Mouse (Mus musculus) midbrain, postnatal 0 days (tissue): ENCODE data around the gene Sp6. TPM values are rescaled to one million over a fixed set of nuclear protein-coding genes. Genes with fewer than 3 reads are reported as not detected.

Source experiments
- ATAC-seq: fragments of 200-750 bp; cut with Nextera tagmentation; 2 replicates; pipeline ENCODE4 v1.8.0; 2017; ENCODE audit warnings: moderate number of reproducible peaks, mild to moderate bottlenecking, moderate TSS enrichment, moderate library complexity; ENCODE audit not compliant: low FRiP score
- DNase-seq: peaks from one replicate; pipeline ENCODE4 v3.0.0-alpha.2; 2015; ENCODE audit warnings: low spot score
- H3K27ac ChIP-seq: fragments of 300-500 bp; sonication (generic); 2 replicates; pipeline ENCODE4 v1.5.1; 2014; ENCODE audit warnings: low read depth, mild to moderate bottlenecking, low read length, mixed read lengths
- H3K27me3 ChIP-seq: fragments of 300-500 bp; sonication (generic); 2 replicates; pipeline ENCODE4 v1.6.1; 2014; ENCODE audit warnings: low read length, control low read depth, mixed read lengths; ENCODE audit not compliant: insufficient read depth
- H3K36me3 ChIP-seq: fragments of 300-500 bp; sonication (generic); 2 replicates; pipeline ENCODE4 v1.6.1; 2014; ENCODE audit warnings: low read length, control low read depth, mixed read lengths; ENCODE audit not compliant: insufficient read depth
- H3K4me1 ChIP-seq: fragments of 300-500 bp; sonication (generic); 2 replicates; pipeline ENCODE4 v1.6.1; 2014; ENCODE audit warnings: mild to moderate bottlenecking, control low read depth, antibody characterized with exemption, low read length, mixed read lengths; ENCODE audit not compliant: insufficient read depth
- H3K4me2 ChIP-seq: fragments of 300-500 bp; sonication (generic); 2 replicates; pipeline ENCODE4 v1.6.1; 2014; ENCODE audit warnings: low read depth, mild to moderate bottlenecking, low read length, mixed read lengths; ENCODE audit not compliant: poor library complexity, severe bottlenecking
- H3K4me3 ChIP-seq: fragments of 300-500 bp; sonication (generic); 2 replicates; pipeline ENCODE4 v1.5.1; 2014; ENCODE audit warnings: low read depth, mild to moderate bottlenecking, low read length, moderate library complexity
- H3K9ac ChIP-seq: fragments of 300-500 bp; sonication (generic); replicated peaks from 2 replicates; pipeline ENCODE4 v1.6.1; 2014; ENCODE audit warnings: mild to moderate bottlenecking, low read length, moderate library complexity, mixed read lengths; ENCODE audit not compliant: poor library complexity, severe bottlenecking
- H3K9me3 ChIP-seq: fragments of 300-500 bp; sonication (generic); 2 replicates; pipeline ENCODE4 v1.6.1; 2016; ENCODE audit warnings: low read length, control low read depth
- CTCF ChIP-seq: IDR thresholded peaks from 2 replicates; pipeline ENCODE4 v1.5.1; 2016; ENCODE audit warnings: antibody characterized with exemption, mild to moderate bottlenecking
- WGBS: fragments of 180-500 bp; shearing (Covaris S2); extraction: QIAGEN DNeasy Blood & Tissue Kit; methylation state at CpG from one replicate; pipeline ENCODE4 v1.1.7; 2014; 5-methylcytosine and 5-hydroxymethylcytosine counted together
- polyA plus RNA-seq: library from polyadenylated mRNA; unstranded; fragments of >200 nt; fragmentation: Nextera tagmentation; extraction: Ambion mirVana; gene quantifications from 2 replicates; pipeline ENCODE4 v1.2.1, GENCODE M21; 2015
- total RNA-seq: library from RNA; depleted of rRNA; stranded (reverse); fragments of >200 nt; gene quantifications from 2 replicates; pipeline ENCODE4 v1.2.3, GENCODE M21; 2014

Gene Sp6
- total and polyA plus RNA-seq, 2 experiments from 2014 or later: 0.33 to 0.51 TPM

DNA sequence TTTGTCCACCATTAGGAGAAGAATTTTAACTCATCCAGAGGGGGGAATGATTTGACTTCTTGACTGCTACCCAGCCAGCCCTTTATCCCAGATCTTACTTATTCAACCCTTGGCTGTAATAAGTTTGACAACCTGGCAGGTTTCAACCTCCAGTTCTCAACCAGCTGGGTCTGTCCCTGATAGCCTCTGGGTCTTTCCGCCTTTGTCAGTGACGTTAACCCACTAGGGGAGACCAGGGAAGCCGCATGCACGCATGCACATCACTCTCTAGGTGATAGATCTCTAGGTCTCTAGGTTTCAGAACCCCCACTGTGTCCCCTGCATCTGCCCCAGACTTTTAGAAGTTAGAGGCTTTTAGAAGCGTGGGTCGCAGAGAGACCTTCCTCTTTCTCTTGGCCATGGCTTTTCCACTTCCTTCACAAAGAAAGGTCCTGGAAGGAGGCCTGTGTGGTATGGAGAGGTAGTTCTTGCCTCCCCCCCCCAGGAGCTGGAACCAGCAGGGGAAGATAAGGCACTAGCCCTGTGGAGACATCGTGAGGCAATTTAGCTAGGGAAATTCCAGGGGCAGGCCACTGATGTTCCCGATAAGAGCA, 3.9 kb upstream of the Sp6 start:
- Histone ChIP-seq H3K27me3 (no peaks in the 10 kb centered on the region; the same call in 1 of the 2 replicates), H3K36me3 (no peaks in the 10 kb centered on the region), H3K9me3 (no peaks in the 10 kb centered on the region), H3K4me2 (no peak overlapping the region), H3K4me1 (no peaks in the 10 kb centered on the region), H3K27ac (no peak overlapping the region), H3K9ac (no peak overlapping the region), H3K4me3 (no peak overlapping the region)
- WGBS: 68% methylated on average over 8 of the region's 8 CpGs
- TF ChIP-seq CTCF: no peak
- ATAC-seq: no peak
- DNase-seq: no peak

DNA sequence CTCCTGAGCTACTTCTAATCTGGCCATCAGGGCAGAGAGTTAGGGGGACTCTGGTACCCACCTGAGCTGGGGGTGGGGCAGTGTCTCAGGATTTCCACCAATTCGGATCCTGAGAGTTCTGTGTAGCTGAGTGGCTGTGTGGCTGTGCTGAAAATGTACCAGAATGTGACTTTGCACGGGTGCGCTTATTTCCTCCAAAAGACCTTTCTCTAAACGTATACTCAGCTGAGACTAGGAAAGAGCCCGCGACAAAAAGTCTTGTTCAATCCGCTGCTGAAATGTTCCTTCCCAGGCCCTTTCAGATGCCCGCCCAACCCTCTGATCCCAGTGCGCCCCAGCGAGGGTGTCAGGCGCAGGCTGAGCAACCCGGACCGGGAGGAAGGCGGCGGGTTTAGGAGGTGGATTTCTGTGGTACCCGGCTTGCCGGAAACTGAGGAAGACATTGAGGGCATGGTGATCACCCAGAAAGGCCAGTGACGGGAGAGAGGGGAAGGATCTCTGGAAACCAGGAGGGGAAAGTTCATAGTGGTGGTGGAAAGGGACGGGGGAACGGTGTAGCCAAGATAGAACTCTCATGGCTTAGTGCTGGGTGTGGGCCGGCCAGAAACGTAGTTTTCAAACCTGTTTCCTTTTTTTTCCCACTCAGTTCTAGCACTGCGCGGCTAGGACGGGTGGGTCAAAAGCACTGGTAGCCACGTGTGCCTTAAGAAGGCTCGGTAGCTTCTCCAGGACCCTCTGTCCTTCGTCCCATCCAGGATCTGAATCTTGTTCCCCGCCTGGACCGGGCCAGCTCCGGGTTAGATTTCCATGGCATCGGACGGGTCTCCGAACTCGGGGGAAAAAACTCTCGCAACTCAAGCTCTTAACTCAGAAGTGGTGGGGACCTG, 4.7 kb downstream of the Sp6 start:
- no peaks in the 10 kb centered on the region for H3K9me3 ChIP-seq
- H3K4me2 ChIP-seq: peak overlapping the region; percentile 44
- H3K27ac ChIP-seq: no peak overlapping the region
- H3K4me3 ChIP-seq: peak overlapping the region; percentile 32; the same call in 1 of the 2 replicates
- peaks cover 73% of the 10 kb centered on the region for H3K27me3 ChIP-seq
- DNase-seq (no peak), ATAC-seq (no peak)
- no peaks in the 10 kb centered on the region for H3K36me3 ChIP-seq
- no peak overlapping the region for H3K9ac ChIP-seq
- peaks cover 6% of the 10 kb centered on the region; the same call in 1 of the 2 replicates for H3K4me1 ChIP-seq
- TF ChIP-seq CTCF: no peak
- under 1% methylated on average over 36 of the region's 36 CpGs for WGBS

GRCm38 (mm10) chr11:97018583-97019344, 5.6 kb downstream of the Sp6 start:
- TF ChIP-seq CTCF: no peak
- under 1% methylated on average over 51 of the region's 68 CpGs for WGBS
- no peak overlapping the region; the same call in 1 of the 2 replicates for H3K9ac ChIP-seq

DNA sequence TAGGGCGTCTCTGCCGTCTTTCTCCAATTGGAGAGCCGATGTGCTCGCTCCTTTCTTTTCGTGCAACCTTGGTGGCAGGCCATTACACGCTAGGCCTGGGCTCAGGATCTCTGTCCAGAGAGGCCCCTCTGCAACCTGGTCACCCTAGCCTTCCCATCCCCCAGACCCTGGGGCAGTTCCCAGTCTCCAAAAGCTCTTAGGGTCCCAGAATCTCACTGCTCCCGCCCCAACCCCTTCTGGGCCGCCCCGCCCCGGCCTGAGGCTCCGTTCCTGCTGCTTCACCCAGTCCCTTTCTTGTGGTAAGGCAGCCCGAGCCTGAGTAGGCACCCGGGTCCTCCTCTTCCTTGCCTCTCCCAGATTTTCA, 6.1 kb downstream of the Sp6 start:
- H3K9ac ChIP-seq: no peak overlapping the region
- no peaks in the 10 kb centered on the region for H3K36me3 ChIP-seq
- ATAC-seq: no peak
- WGBS: 9% methylated on average over 13 of the region's 13 CpGs
- no peak overlapping the region for H3K27ac ChIP-seq
- no peak for DNase-seq
- no peak for TF ChIP-seq CTCF
- no peak overlapping the region for H3K4me2 ChIP-seq
- peaks cover 87% of the 10 kb centered on the region for H3K27me3 ChIP-seq
- H3K4me3 ChIP-seq: peak overlapping the region; percentile 32; the same call in 1 of the 2 replicates
- H3K4me1 ChIP-seq: peaks cover 6% of the 10 kb centered on the region; the same call in 1 of the 2 replicates
- H3K9me3 ChIP-seq: no peaks in the 10 kb centered on the region

More at GRCm38 (mm10) chr11:97018583-97019344, 5.6 kb downstream of the Sp6 start:
- Histone ChIP-seq H3K4me1 (peaks cover 6% of the 10 kb centered on the region; the same call in 1 of the 2 replicates), H3K4me2 (peak overlapping the region; percentile 44), H3K27ac (no peak overlapping the region), H3K9me3 (no peaks in the 10 kb centered on the region), H3K27me3 (peaks cover 81% of the 10 kb centered on the region), H3K4me3 (peak overlapping the region; percentile 32; the same call in 1 of the 2 replicates), H3K36me3 (no peaks in the 10 kb centered on the region)
- DNase-seq: no peak
- ATAC-seq: no peak

DNA sequence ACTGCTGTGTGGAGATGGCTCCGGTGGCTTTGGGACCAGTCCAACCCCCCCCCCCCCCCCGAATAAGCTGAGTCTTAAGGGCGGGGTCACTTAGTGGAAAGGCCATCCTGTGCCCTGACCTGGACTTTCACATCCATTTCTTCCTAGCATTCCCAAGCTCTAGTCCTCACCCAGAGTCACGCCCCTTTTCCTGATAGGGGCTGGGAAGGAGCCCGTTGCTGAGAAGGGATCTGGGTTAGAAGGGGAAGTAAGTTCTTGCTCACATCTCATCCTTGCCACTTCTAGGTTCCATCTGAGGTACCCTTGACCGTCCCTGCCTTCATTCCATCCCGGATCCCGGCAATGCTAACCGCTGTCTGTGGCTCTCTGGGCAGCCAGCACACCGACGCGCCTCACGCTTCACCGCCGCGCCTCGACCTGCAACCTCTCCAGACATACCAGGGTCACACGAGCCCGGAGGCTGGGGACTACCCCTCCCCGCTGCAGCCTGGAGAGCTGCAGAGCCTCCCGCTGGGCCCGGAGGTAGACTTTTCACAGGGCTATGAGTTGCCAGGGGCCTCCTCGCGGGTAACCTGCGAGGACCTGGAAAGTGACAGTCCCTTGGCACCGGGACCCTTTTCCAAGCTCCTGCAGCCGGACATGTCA, 8.0 kb downstream of the Sp6 start:
- no peaks in the 10 kb centered on the region for H3K36me3 ChIP-seq
- no peaks in the 10 kb centered on the region for H3K9me3 ChIP-seq
- no peak for TF ChIP-seq CTCF
- no peak overlapping the region for H3K9ac ChIP-seq
- H3K27ac ChIP-seq: no peak overlapping the region
- no peak overlapping the region for H3K4me2 ChIP-seq
- DNase-seq (no peak), ATAC-seq (no peak)
- 1% methylated on average over 25 of the region's 27 CpGs for WGBS
- H3K27me3 ChIP-seq: peaks cover 87% of the 10 kb centered on the region
- peaks cover 6% of the 10 kb centered on the region; the same call in 1 of the 2 replicates for H3K4me1 ChIP-seq
- peak overlapping the region; percentile 40 for H3K4me3 ChIP-seq
